Mouse (Mus musculus) liver, postnatal 0 days (tissue): Measurements from ENCODE around the gene Olfr469. TPM values are rescaled to one million over a fixed set of nuclear protein-coding genes. Genes with fewer than 3 reads are reported as not detected.

ENCODE experiments used
- ATAC-seq: fragments of 200-750 bp; cut with Nextera tagmentation; 2 replicates; pipeline ENCODE4 v1.8.0; 2017; ENCODE audit warnings: mild to moderate bottlenecking, moderate library complexity
- DNase-seq: peaks from one replicate; pipeline ENCODE4 v3.0.0-alpha.2; 2016
- H3K27ac ChIP-seq: fragments of 300-500 bp; sonication (generic); 2 replicates; pipeline ENCODE4 v1.5.1; 2014; ENCODE audit warnings: antibody characterized with exemption, moderate library complexity, mild to moderate bottlenecking, low read depth
- H3K27me3 ChIP-seq: fragments of 300-500 bp; sonication (generic); 2 replicates; pipeline ENCODE4 v1.6.1; 2014; ENCODE audit warnings: low read length, control low read depth, mixed read lengths; ENCODE audit not compliant: insufficient read depth
- H3K36me3 ChIP-seq: fragments of 300-500 bp; sonication (generic); replicated peaks from 2 replicates; pipeline ENCODE4 v1.6.1; 2014; ENCODE audit warnings: mild to moderate bottlenecking, control low read depth, low read length, moderate library complexity, mixed read lengths; ENCODE audit not compliant: insufficient read depth
- H3K4me1 ChIP-seq: fragments of 300-500 bp; sonication (generic); 2 replicates; pipeline ENCODE4 v1.6.1; 2014; ENCODE audit warnings: antibody characterized with exemption, mild to moderate bottlenecking, control low read depth; ENCODE audit not compliant: insufficient read depth
- H3K4me2 ChIP-seq: fragments of 300-500 bp; sonication (generic); 2 replicates; pipeline ENCODE4 v1.6.1; 2014; ENCODE audit warnings: low read depth, mild to moderate bottlenecking, low read length, moderate library complexity, mixed read lengths
- H3K4me3 ChIP-seq: fragments of 300-500 bp; sonication (generic); 2 replicates; pipeline ENCODE4 v1.5.1; 2014; ENCODE audit warnings: low read depth, low read length
- H3K9ac ChIP-seq: fragments of 300-500 bp; sonication (generic); replicated peaks from 2 replicates; pipeline ENCODE4 v1.6.1; 2014; ENCODE audit warnings: mild to moderate bottlenecking, moderate library complexity
- H3K9me3 ChIP-seq: fragments of 300-500 bp; sonication (generic); 2 replicates; pipeline ENCODE4 v1.6.1; 2016; ENCODE audit warnings: mild to moderate bottlenecking, control low read depth, low read length, mixed read lengths
- CTCF ChIP-seq: sonication (generic); IDR thresholded peaks from 2 replicates; pipeline ENCODE4 v1.5.1; 2016; ENCODE audit warnings: antibody characterized with exemption, low read depth
- EP300 ChIP-seq: IDR thresholded peaks from 2 replicates; pipeline ENCODE4 v1.6.1; 2016; ENCODE audit warnings: antibody characterized with exemption, low read depth, mild to moderate bottlenecking
- WGBS: fragments of 180-500 bp; shearing (Covaris S2); extraction: QIAGEN DNeasy Blood & Tissue Kit; methylation state at CpG from one replicate; pipeline ENCODE4 v1.1.7; 2014; ENCODE audit not compliant: insufficient replicate concordance; 5-methylcytosine and 5-hydroxymethylcytosine counted together
- polyA plus RNA-seq: library from polyadenylated mRNA; unstranded; fragments of >200 nt; fragmentation: Nextera tagmentation; extraction: Ambion mirVana; gene quantifications from 2 replicates; pipeline ENCODE4 v1.2.1, GENCODE M21; 2015

Gene Olfr469
- polyA plus RNA-seq, 1 experiment from 2014 or later, result not detected

GRCm38 (mm10) chr7:107801108-107801507 lies 24.2 kb downstream of the Olfr469 start, which contains the start of gene Ovch2:
Ovch2 (minus strand) TSS chr7:107801208.
- Histone ChIP-seq H3K27me3 (no peaks in the 10 kb centered on the region), H3K4me3 (no peak within 1 kb of the TSS), H3K4me1 (no peaks in the 10 kb centered on the region), H3K9ac (no peak within 1 kb of the TSS), H3K27ac (no peak within 1 kb of the TSS), H3K4me2 (no peak within 1 kb of the TSS), H3K36me3 (no peaks in the 10 kb centered on the region), H3K9me3 (no peaks in the 10 kb centered on the region)
- DNase-seq, result no peak
- no peak for TF ChIP-seq EP300
- no peak for TF ChIP-seq CTCF
- no peak for ATAC-seq
- 68% methylated on average over 2 of the region's 2 CpGs for WGBS

DNA sequence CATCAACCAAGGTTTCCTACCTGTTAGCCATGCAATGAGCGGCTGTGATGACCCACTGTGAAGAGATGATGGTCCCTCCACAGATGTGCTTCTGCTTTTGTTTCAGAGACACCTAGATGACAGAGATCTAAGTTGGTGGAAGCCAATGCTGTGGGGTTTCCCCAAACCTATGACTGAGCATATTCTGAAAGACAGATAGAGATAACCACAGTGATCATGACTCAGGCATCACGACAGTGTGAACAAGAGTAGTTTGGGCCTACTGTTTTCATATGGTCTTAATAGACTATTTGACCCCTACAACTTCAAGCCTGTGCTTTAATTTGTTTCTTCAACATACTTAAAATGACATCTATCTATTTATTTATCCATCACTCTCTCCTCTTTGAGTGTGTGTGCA lies 28.8 kb downstream of the Olfr469 start:
- no peaks in the 10 kb centered on the region for H3K36me3 ChIP-seq
- TF ChIP-seq CTCF, result no peak
- TF ChIP-seq EP300, result no peak
- DNase-seq, result no peak
- no peaks in the 10 kb centered on the region for H3K9me3 ChIP-seq
- no peaks in the 10 kb centered on the region for H3K27me3 ChIP-seq
- H3K4me2 ChIP-seq, result no peak overlapping the region
- 65% methylated on average over 2 of the region's 2 CpGs for WGBS
- no peak overlapping the region for H3K4me3 ChIP-seq
- no peak overlapping the region for H3K27ac ChIP-seq
- no peak overlapping the region for H3K9ac ChIP-seq
- ATAC-seq, result no peak
- no peaks in the 10 kb centered on the region for H3K4me1 ChIP-seq

- Histone ChIP-seq H3K4me1 (no peaks in the 10 kb centered on the region), H3K9me3 (no peaks in the 10 kb centered on the region), H3K27ac (no peak overlapping the region), H3K4me3 (no peak overlapping the region), H3K4me2 (no peak overlapping the region), H3K27me3 (no peaks in the 10 kb centered on the region), H3K9ac (no peak overlapping the region), H3K36me3 (no peaks in the 10 kb centered on the region)
- ATAC-seq (no peak), DNase-seq (no peak)
- 57% methylated on average over 3 of the region's 3 CpGs for WGBS
- peak; percentile 65 for TF ChIP-seq CTCF
- no peak for TF ChIP-seq EP300
Measured at GRCm38 (mm10) chr7:107787977-107788620, 37.2 kb downstream of the Olfr469 start.

DNA sequence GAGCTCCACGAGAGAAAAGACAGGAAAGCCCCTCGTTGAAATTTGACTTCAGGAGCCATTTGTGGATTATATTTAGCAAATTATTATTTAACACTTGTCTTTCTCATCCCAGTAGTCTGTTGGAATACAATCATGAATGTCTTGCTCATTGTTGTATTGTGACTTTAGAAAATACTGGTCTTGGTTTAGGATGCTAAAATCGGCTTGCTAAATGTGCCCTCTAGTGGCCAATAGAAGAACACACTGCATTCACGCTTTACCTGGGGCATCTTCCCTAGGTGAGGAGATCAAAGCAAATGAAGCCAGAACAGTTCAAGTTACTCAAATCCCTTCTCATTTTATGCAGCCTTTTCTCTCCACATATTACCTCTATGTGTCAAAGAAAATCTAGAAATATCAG lies 45.7 kb downstream of the Olfr469 start:
- DNase-seq (no peak), ATAC-seq (no peak)
- H3K27ac ChIP-seq, result no peak overlapping the region

DNA sequence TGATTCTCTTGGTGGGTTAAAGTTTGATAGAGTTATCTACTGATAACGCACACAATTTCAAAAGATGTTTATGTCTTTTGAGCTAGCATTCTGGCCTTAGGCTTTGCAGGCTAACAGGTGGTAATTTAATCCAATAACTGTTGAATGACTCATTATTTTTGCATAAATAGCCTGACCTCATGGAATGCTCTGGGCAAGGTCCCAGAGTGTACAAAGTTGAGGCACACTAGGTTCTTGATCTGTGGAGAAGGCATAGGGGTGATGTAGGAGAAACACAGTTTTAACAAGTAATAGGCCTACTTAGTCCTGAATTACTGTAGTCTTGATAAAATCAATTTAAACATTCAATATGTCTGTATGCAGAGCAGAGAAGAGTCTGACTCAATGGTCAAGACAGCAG lies 47.1 kb downstream of the Olfr469 start:
- no peak overlapping the region for H3K4me2 ChIP-seq
- H3K4me3 ChIP-seq, result no peak overlapping the region
- no peaks in the 10 kb centered on the region for H3K4me1 ChIP-seq
- ATAC-seq, result no peak
- H3K9ac ChIP-seq, result no peak overlapping the region
- H3K27ac ChIP-seq, result no peak overlapping the region
- no peak for DNase-seq
- 48% methylated on average over 1 of the region's 1 CpGs for WGBS
- no peak for TF ChIP-seq CTCF
- TF ChIP-seq EP300, result no peak
- H3K36me3 ChIP-seq, result no peaks in the 10 kb centered on the region
- no peaks in the 10 kb centered on the region for H3K9me3 ChIP-seq
- no peaks in the 10 kb centered on the region for H3K27me3 ChIP-seq

More for the DNA sequence above, 45.7 kb downstream of the Olfr469 start:
- H3K4me2 ChIP-seq, result no peak overlapping the region
- H3K4me3 ChIP-seq, result no peak overlapping the region
- no peaks in the 10 kb centered on the region for H3K27me3 ChIP-seq
- H3K36me3 ChIP-seq, result no peaks in the 10 kb centered on the region
- no peak overlapping the region for H3K9ac ChIP-seq
- peak; percentile 72 for TF ChIP-seq CTCF
- no peak for TF ChIP-seq EP300
- no peaks in the 10 kb centered on the region for H3K9me3 ChIP-seq
- WGBS, result 34% methylated on average over 4 of the region's 4 CpGs
- no peaks in the 10 kb centered on the region for H3K4me1 ChIP-seq

DNA sequence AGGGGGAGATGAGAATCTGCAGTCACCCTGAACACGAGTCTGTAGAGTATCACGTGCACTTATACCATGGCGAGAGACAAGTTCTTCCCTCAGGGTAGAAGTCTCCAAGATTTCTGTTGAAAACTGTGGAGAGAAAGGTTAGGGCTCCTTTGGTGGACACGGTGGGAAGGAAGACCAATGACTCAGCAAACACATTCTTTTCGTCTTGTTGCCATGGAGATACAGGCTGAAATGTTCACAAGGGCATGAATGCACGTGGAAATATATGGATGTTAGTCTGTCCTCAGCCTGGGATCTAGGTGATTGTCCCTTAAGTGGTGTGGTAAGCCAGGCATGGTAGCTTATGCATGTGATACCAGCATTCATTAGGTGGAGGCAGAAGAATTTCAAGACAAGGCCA lies 54.5 kb downstream of the Olfr469 start:
- Histone ChIP-seq H3K4me2 (no peak overlapping the region), H3K9ac (no peak overlapping the region), H3K27ac (no peak overlapping the region), H3K27me3 (no peaks in the 10 kb centered on the region), H3K4me1 (no peaks in the 10 kb centered on the region), H3K4me3 (no peak overlapping the region), H3K36me3 (no peaks in the 10 kb centered on the region), H3K9me3 (no peaks in the 10 kb centered on the region)
- DNase-seq (no peak), ATAC-seq (no peak)
- WGBS, result 55% methylated on average over 6 of the region's 6 CpGs
- TF ChIP-seq CTCF, result no peak
- no peak for TF ChIP-seq EP300

Other genes starting within 250 kb of the Olfr469 start
- gene Ppfibp2, start 230.3 kb downstream of the Olfr469 start, polyA plus RNA-seq, result 7.7 and 8.3 TPM in 2 replicates
- 0.08 TPM in 1 of 2 replicates, not detected in the other for gene 5330417H12Rik, start 200.4 kb downstream of the Olfr469 start, polyA plus RNA-seq
- gene Cyb5r2, start 67.5 kb downstream of the Olfr469 start, polyA plus RNA-seq, result 0.11 and 0.12 TPM in 2 replicates
- gene Ovch2, start 24.3 kb downstream of the Olfr469 start, polyA plus RNA-seq, result not detected in 2 replicates
- not detected in 2 replicates for gene Olfr467, start 13.3 kb downstream of the Olfr469 start, polyA plus RNA-seq
- not detected in 2 replicates for gene Olfr470, start 21.9 kb upstream of the Olfr469 start, polyA plus RNA-seq
- gene Olfr472, start 72.4 kb upstream of the Olfr469 start, polyA plus RNA-seq, result not detected in 2 replicates
- not detected in 2 replicates for gene Olfr473, start 104.9 kb upstream of the Olfr469 start, polyA plus RNA-seq
- gene Olfr474, start 129.1 kb upstream of the Olfr469 start, polyA plus RNA-seq, result not detected in 2 replicates
- gene Olfr476, start 139.3 kb upstream of the Olfr469 start, polyA plus RNA-seq, result not detected in 2 replicates
- gene Olfr477, start 161.2 kb upstream of the Olfr469 start, polyA plus RNA-seq, result not detected in 2 replicates
- gene Olfr478, start 208.4 kb upstream of the Olfr469 start, polyA plus RNA-seq, result not detected in 2 replicates
- not detected in 2 replicates for gene Olfr479, start 225.2 kb upstream of the Olfr469 start, polyA plus RNA-seq
- not detected in 2 replicates for gene Olfr480, start 241.8 kb upstream of the Olfr469 start, polyA plus RNA-seq